Mouse (Mus musculus) lung, postnatal 14 days (tissue): ENCODE measurements around the gene 2900011O08Rik.
"Not testable (repeated sequence)": the region's sequence is repeated elsewhere in the genome, so short reads cannot be mapped to it uniquely, and the experiment has no call there.

Experiments
- DNase-seq: peaks from one replicate; pipeline ENCODE4 v3.0.0; 2021

The 2900011O08Rik gene

DNA sequence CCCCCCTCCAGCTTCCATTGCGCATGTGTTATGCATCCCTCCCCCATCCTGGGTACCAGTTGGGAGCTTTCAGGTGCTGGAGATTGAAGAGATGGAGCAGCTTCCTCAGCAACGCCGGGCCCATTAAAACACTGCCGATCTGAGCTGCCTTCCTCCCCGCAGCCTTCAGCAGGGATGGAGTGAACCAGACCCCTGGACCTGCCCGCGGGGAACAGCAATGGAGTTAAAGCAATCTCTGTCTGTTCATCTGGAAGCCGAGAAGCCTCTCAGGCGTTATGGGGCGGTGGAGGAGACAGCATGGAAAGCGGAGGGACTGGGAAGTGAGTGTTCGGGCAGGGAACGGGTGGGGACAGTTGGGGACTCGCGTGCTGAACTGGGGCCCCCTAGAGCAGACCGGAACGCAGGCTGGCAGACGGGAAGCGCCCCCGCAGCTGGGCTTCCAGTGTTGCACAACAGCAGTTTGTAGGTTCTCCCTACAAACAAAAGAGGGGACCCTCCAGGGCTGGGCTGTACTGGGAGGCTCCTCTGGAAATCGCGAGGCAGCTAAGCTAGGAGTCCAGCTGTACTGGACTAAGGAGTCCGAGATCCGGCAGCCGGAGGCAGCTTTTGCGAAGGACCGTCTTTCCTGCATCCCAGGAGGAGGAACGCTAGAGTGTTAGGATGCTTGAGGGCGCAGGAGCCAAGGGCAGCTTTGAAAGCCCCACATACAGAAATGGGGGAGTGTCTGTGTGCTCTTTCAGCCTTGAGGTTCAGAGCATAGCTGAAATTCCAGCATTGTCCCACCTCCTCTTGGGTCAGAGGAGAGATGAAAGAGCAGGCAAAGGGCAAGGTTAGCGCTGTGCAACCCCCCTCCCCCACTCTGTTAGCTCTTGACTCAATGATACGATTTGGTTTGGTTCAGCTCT lies at the start of gene 2900011O08Rik, which contains the start of gene Ifitm7:
2900011O08Rik (plus strand) TSS at position 31 of the 905 bp plus-strand sequence.
Ifitm7 (minus strand) TSS at position 315 of the 905 bp plus-strand sequence.
- no peak for DNase-seq

DNA sequence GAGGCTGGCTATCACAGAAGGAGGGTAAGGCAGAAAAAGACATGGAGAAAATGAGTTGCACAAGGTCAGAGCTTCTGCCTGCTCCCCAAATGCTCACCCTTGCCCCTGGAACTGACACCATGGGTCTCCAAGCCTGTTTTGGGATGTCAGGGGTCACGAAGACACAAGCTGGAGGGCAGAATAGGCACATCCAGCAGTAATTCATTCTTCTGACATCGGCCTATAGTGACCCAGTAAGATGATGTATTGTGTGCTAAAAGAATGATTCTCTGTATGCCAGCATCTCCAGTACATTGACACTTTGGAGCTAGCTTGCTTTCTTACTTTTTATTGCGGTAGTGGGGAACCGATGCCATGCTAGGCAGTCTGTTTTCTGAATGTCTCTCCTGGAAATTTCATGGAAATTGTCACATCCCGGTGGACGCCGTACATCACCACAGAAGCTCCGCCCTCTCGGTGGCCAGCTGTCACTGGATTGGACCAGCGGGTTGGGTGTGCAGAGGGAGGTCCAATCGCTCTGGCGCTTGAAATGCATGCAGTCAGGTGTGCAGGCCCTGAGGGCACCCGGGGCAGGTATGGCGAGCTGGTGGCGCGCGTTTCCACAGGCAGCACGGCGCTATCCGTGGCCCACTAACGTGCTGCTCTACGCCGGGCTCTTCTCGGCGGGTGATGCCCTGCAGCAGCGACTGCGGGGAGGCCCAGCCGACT lies 46.1 kb upstream of the 2900011O08Rik start:
- DNase-seq: peak; percentile 62

DNA sequence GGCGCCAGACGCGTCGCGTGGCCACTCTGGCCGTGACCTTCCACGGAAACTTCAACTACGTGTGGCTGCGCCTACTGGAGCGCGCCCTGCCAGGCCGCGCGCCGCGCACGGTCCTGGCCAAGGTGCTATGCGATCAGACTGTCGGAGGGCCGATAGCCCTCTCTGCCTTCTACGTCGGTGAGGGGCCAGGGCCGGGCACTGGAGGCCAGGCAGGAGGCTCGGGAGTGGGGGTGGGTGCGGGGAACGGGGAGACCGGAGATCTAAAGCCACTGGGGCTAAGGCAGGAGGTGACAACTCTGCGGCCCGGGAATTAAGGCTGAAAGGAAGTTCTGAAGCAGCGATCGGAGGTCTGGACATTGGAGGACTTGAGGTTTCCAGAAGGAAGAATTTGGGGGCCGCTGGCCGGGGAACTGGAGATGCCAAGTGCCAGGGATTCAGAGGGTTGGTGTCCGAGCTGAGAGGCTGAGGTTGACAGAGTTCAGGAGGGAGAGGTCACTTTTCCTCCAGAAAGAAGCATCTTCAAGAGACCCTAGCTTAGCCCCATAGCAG lies 45.5 kb upstream of the 2900011O08Rik start:
- no peak for DNase-seq

DNA sequence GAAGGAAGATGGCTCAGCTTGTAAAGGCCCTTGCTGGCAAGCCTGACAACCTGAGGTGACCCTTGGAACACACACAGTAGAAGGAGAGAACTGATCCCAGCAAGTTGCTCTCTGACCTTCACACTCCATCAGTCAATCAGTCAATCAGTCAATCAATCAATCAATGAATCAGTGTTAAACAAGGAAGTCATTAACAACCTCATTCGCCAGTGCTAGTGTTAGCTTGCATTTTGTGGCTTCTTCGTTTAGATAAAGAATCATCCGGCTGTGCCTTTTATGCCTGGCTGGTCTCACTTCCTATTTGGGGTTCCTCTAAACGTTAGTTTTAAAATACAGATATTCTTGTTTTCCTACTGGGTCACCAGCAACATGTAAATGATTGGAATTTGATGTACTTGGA lies 42.2 kb upstream of the 2900011O08Rik start:
- no peak for DNase-seq

DNA sequence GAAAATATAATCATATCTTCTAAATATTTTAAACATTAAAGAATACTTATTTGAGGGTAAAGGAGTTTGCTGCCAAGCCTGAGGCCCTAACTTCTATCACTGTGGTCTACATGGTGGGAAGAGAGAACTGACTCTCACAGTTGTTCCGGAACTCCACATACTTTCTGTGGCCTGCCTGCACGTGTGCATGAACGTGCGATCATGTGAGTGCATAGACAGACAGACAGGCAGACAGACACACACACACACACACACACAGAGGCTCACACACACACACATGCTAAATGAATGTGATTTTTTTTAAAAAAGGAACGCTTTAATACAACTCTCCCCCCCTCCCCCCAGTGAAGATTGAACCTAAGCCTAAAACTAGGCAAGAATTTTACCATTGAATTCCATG lies 41.7 kb upstream of the 2900011O08Rik start:
- no peak for DNase-seq

DNA sequence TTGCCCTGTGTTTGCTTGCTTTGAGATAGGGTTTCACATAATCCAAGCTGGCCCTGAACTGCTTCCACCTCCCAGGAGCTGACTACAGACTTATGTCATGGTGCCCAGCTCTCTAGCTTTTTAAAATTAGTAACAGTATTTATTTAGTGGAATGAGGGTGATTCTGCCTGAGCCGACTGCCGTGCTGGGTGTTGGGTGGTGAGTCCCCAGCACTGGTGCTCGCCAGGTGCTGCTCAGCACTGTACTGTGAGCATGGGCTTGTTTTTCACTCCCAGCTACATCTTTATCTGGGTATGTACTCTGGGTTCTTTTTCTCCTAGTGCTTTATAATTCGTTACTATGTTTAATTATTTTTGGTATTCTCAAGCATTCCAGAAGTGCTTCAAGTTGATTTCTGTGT lies 41.3 kb upstream of the 2900011O08Rik start:
- DNase-seq: no peak

DNA sequence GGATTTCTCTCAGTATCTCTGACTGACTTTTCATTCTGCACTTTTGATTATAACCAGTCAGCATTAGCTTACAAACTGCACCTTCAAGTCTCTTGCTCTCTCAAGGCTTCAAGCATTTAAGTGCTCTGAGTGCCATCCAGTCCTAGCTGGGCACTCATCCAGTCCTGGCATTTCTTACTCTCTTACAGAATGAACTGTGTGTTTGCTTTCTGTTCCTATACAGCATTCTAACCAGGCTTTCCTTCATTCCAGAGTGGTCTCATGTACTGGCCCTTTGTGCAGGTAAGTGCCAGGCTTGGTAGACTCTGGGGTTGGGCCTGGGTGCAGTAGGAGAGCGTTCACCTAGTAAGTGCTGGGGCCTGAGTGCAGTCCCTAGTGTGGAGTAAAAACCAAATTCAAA lies 40.1 kb upstream of the 2900011O08Rik start:
- peak; percentile 67 for DNase-seq

DNA sequence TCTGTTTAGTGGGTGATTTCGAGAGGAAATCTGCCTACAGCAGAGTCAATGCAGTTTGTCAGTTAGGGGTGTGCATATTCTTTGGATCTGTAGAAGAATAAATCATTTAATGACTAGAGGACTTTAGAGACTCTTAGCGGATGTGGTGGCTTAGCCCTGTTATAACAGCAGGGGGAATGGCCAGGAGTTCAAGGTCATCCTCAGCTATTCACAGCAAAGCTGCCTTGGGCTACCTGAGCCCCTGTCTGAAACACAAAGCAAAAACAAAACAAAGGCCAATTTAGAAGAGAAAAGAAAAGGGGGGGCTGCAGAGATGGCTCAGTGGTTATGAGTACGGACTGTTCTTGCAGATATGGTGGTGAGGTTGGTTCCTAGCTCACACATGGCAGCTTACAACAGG lies 35.2 kb upstream of the 2900011O08Rik start:
- no peak for DNase-seq

DNA sequence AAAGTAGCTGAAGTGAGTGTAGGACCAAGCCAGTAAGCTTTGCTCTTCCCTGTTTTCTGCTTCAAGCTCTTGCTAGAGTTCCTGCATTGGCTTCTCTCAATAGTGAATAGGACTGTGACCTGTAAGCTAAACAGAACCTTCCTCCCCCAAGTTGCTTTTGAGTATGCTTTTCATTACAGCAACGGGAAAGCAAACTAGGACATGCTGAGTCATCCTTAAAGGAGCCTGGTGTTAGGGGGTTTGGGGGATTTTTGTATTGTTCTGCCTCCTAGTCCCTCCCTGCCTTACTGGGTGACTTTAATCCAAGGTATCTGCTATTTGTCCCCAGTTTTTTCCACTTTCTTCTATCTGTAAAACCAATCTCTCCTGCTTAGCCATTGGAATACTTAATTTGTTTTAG lies 24.4 kb upstream of the 2900011O08Rik start:
- DNase-seq: no peak

DNA sequence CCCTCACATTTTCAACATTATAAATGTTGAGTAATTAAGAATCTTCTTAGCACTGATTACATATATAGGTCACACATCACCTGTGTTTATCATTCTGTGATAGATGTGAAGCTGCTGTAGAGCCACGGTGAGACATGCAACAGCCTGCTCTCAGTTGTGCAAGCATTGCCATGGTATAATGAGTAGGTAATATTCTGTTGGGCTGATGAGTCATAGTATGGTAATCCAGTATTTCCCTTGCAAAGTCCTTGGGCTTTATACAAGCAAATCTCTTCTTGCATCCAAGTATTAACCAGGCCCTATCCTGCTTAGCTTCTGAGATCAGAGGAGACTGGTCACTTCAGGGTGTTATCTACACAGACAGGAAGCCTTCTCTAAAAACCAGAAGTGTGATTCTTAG lies 17.3 kb upstream of the 2900011O08Rik start:
- no peak for DNase-seq

DNA sequence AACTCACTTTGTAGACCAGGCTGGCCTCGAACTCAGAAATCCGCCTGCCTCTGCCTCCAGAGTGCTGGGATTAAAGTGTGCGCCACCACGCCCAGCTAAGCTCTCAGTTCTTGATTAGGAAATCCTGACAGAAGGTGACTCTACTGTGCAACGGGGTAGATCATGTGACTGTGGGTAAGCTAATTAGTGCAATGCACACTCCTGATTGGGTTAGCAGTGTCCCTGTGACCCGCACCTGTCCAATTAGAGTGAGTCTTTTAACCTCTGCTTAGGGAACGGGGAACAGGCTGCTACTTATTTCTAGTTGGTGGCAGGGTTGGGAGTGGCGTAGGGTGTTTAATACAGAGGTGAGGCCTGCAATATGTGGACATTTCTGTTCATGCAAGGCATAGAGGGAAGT lies 14.4 kb upstream of the 2900011O08Rik start:
- DNase-seq: no peak

DNA sequence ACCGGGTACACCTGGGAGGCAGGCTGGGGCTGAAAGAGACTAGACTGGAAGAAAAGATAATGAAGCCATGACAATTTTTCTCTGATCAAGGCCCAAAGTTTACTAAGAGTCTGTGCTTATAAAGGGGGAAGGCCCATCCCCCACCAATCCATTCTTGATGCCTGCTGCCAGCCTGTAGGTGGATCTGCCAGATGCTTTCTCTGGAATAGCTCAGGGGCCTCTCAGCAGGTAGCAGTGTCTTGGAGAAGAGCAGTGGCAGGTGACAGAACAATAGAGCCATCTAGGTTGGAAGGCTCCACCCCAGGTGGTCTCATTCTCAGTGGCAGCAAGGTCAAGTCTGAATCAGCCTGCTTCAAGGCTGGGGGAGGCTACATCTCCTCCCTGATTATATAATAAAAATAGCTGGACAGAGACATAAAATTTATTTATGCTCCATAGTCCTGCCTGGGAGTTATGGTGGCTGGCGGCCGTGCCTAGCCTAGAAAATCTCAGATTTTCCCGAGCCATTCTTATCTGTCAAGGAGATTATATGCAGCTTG lies 10.0 kb upstream of the 2900011O08Rik start:
- DNase-seq: not testable (repeated sequence)

DNA sequence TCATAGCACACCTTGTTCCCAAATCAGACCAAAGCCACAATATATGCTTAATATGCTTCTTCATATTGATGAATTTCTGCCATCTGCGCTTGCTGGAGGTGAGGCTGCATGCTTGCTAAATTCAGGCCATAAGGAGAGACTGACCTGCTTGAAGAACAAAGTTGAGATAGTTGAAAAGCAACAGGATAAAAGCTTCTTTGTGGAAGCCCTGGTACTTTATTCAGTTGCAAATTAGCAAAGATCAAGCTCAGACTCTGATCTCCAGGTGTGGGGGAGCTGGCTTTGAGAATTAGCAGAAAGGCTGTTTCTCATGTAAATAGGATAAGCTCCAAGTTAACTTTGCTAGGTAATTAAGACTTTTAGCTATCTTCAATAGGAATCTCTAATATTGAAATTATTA lies 9.4 kb upstream of the 2900011O08Rik start:
- DNase-seq: not testable (repeated sequence)

DNA sequence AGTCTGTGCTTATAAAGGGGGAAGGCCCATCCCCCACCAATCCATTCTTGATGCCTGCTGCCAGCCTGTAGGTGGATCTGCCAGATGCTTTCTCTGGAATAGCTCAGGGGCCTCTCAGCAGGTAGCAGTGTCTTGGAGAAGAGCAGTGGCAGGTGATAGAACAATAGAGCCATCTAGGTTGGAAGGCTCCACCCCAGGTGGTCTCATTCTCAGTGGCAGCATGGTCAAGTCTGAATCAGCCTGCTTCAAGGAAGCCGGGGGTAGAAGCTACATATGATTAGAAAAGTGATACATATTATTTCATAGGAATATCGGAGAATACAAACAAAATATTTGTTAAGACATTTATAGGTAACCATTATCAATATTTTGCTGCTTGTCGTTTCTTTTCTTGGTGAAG lies 4.7 kb upstream of the 2900011O08Rik start:
- DNase-seq: not testable (repeated sequence)

DNA sequence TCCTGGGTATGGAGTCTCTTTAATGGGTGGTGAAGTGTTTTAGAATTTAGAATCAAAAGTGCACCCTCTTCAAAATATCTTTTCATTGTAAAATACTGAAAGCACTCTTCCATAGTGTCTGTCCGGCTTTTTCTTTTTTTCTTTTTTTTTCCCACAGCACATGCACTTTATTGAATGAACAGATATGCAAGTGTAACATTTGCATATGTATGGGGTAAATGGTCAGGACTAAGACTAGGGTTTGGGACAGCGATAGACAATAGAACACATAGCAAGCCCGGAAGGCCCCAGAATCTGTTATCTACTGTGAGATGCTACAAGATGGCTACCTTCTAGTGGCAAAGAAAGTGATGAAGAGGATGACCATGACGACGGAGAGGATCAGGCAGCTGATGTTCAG lies 3.2 kb upstream of the 2900011O08Rik start:
- no peak for DNase-seq

DNA sequence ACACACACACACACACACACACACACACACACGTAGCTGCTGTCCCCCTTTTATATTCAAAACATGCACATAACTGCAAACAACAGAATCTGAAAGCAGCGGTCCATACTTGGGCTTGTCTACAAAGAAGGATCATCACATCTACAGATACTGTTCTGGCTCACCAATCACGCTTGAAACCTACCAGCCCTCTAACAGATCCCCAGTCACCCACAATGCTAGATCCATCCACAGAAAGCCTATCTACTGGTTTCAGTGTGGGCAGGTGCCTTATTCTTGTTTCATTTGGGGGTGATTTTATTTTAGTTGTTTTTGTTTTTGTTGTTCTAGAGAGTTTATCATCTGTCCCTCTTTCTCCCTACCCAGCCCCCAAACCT lies 219 bp upstream of the 2900011O08Rik start:
- DNase-seq: no peak

DNA sequence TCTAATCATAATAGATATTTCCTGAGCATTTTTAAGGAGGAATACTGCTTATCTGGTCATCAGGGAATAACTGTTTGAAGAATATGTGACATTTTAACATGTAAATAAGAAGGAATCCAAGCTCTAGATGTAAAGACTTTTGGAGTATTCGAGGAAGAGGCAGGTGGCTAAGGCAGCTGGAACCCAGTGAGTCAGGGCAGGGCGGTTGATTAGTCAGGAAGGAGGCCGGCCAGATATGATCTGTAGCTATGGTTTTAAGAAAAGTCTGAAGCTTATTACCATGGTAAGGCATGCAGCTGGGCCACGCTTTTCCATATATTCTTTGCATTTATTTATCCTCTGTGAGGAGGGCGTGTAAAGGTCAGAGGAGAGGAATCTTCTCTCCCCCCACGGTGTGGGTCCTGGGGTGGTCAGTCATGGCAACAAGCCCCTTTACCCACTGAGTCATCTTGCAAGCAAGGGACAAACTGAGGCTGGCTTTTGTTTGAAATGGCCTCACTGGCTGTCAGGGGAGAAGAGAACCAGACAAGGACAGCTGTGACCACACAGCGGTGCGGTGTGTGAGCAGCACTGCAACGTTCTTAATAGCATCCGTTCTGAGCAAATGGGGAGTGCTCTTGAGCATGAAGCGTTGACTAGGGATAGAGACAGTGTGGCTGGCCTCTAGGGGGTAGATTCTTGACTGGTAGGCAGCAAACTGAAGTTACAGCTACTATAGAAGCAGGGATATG lies 6.3 kb downstream of the 2900011O08Rik start:
- no peak for DNase-seq

DNA sequence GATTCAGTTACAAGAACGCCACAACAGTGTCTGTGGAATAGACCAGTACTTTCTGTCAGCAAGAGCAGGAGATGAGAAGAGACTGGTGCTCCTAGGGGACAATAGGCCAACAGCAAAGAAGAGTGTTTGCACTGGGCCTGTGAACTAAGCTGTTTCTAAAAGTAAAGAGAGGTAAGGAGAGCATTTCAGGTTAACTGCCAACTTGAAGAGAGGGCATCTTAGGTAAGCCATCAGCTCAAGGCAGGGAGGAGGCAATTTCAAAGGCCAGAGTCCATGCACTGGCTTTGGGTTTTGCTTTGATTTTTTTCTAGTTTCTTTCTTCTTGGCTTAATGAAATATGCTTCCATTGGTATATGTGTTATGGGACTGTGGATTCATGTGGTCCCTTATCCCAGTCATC lies 7.7 kb downstream of the 2900011O08Rik start:
- DNase-seq: no peak

DNA sequence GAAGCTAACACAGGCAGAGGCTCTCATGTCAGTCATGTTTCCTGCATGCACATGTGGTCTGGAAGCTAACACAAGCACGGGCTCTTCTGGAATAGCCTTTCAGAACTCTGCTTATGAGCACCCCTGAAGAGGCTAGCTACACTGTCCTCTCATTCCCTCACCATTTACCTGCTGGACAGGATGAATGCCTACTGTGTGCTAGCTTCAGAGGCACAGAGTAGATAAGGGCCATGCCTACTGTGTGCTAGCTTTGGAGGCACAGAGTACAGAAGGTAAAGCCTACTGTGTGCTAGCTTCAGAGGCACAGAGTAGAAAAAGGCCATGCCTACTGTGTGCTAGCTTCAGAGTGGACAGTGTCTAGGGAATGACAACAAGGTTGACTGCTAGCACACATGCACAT lies 8.1 kb downstream of the 2900011O08Rik start:
- DNase-seq: no peak

DNA sequence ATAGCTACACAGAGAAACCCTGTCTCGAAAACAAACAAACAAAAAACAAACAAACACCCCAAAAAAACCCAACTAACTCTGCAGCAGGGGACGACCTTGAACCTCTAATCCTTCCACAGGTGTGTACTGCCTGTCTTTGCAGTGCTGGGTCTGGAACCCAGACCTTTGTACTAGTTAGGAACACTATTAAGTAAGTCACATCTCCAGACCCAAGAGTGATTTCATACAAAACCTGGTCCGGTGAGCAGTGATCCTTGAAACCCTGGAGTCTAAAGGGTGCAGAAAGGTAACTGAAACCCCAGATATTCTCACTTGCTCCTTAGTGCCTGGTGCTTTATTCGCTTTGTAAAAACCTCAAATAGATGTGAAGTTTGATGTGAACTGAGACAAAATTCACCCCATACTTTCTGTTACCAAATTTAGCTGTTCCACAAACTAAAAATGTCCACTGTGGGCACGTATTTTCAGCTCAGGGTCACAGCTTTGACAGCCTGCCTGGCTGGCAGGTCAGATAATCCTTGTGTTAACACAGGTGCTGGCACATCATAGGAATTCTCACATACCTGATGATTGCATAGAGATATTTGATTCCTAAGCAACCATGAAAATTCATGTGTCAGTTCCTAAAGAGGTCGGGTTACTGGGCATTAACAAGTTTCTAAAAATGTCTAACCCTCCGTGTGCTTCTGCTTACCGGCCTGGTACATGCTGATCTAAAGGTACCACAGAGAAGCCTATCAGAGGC lies 17.2 kb downstream of the 2900011O08Rik start:
- no peak for DNase-seq

DNA sequence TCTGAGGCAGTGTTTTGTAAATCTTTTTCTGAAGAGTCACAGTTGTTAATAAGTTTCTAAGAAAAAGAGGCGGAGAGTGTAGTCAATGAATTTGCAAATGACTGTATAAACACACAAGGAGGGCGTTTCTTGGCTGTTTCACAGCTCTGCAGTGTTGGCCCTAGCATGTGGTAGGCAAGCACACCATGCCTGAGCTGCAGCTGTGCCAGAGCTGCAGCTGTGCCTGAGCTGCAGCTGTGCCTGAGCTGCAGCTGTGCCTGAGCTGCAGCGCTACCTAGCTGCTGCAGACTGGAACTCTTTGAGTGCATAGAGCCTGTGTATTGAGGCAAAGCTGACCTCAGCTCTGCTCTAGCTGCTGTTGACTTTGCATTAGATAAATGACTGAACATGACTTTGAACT lies 17.8 kb downstream of the 2900011O08Rik start:
- DNase-seq: no peak

DNA sequence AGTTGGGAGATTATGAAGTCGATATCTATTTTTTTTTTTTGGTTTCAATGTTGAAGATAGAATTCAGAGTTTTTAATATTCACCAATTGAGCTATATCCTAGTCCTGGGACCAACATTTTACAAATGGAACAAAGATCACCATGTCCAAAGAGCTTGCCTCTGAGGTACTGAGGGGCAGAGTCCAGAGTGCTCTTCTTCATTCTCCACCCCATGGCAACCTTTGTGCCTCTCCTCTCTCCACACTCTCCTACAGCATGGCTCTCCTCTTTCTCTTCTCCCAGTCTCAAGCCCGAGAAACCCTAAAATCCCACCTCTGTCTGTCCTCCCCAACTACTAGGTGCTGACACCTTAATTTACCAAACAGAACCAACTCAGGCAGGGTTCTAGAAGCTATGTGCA lies 18.3 kb downstream of the 2900011O08Rik start:
- DNase-seq: no peak
